10 mouse cellular contexts compared by ENCODE assay signal in genomic region chr16:21211501-21211900, GRCm38 (mm10). TPM values are rescaled to one million over a fixed set of nuclear protein-coding genes. Genes with fewer than 3 reads are reported as not detected.
DNase-seq lines count a peak whose midpoint lies in the region; ATAC-seq and TF ChIP-seq lines count a peak whose summit lies in the region.
"Had no signal": no experiment of that assay in that cellular context is flagged by ENCODE, and none has a peak within 500 bp of the region (broad histone marks: within the 10 kb centered on the region; RNA-seq: fewer than 3 reads in every experiment).

No protein-coding gene starts in this region.

- no peak for TF ChIP-seq POLR2A in cortical plate, adult 2 months (IDR thresholded peaks at IDR 0.05; ENCODE audit: extremely low read depth, insufficient read depth, low read length)

- peak overlapping the region; percentile 79 for H3K9ac ChIP-seq in heart, embryonic 13.5 days
- H3K9ac ChIP-seq in hindbrain, embryonic 15.5 days, result peak overlapping the region; percentile 41
- H3K9ac ChIP-seq in midbrain, embryonic 13.5 days (replicated peaks), result peak overlapping the region; percentile 67

- no peak for TF ChIP-seq CTCF in cortical plate, adult 2 months (IDR thresholded peaks at IDR 0.05; ENCODE audit: extremely low read depth, insufficient read depth, low read length)

- WGBS in heart, embryonic 13.5 days, result 51% methylated on average over 4 of the region's 4 CpGs
- 43% methylated on average over 4 of the region's 4 CpGs for WGBS in hindbrain, embryonic 15.5 days
- WGBS in midbrain, embryonic 13.5 days, result 36% methylated on average over 4 of the region's 4 CpGs

- no peaks in the 10 kb centered on the region for H3K9me3 ChIP-seq in heart, embryonic 13.5 days
- H3K9me3 ChIP-seq in hindbrain, embryonic 15.5 days, result no peaks in the 10 kb centered on the region
- no peaks in the 10 kb centered on the region for H3K9me3 ChIP-seq in midbrain, embryonic 13.5 days

- ATAC-seq in heart, embryonic 13.5 days (ENCODE audit: extremely low read depth, insufficient number of reproducible peaks, low FRiP score, low TSS enrichment), result no peak
- ATAC-seq in hindbrain, embryonic 15.5 days (ENCODE audit: low FRiP score, low read depth), result no peak
- no peak for ATAC-seq in midbrain, embryonic 13.5 days

- peak overlapping the region; percentile 50 for H3K4me3 ChIP-seq in heart, embryonic 13.5 days
- H3K4me3 ChIP-seq in cortical plate, adult 2 months (ENCODE audit: insufficient read depth, low read length), result peak overlapping the region; percentile 19; the same call in 1 of the 2 replicates
- H3K4me3 ChIP-seq in hindbrain, embryonic 15.5 days, result peak overlapping the region; percentile 36
- H3K4me3 ChIP-seq in midbrain, embryonic 13.5 days (replicated peaks), result peak overlapping the region; percentile 41

- DNase-seq in heart, adult 18-20 months, result no peak
- DNase-seq in retina, embryonic 14.5 days (ENCODE audit: low spot score), result no peak
- no peak for DNase-seq in thymus, adult 18-20 months
- DNase-seq in right cerebral cortex, postnatal 4 days, result no peak

- H3K4me2 ChIP-seq in heart, embryonic 13.5 days, result peak overlapping the region; percentile 84
- H3K4me2 ChIP-seq in hindbrain, embryonic 15.5 days, result peak overlapping the region; percentile 57
- peak overlapping the region; percentile 69 for H3K4me2 ChIP-seq in midbrain, embryonic 13.5 days (replicated peaks)

- peak overlapping the region; percentile 88 for H3K27ac ChIP-seq in heart, embryonic 13.5 days (replicated peaks)
- no peak overlapping the region for H3K27ac ChIP-seq in cortical plate, adult 2 months (ENCODE audit: insufficient read depth, low read length)
- H3K27ac ChIP-seq in hindbrain, embryonic 15.5 days (replicated peaks), result peak overlapping the region; percentile 80
- peak overlapping the region; percentile 90 for H3K27ac ChIP-seq in midbrain, embryonic 13.5 days

- H3K4me1 ChIP-seq in heart, embryonic 13.5 days, result peaks cover 92% of the 10 kb centered on the region
- peaks cover 11% of the 10 kb centered on the region for H3K4me1 ChIP-seq in cortical plate, adult 2 months (ENCODE audit: control insufficient read depth, insufficient read depth, low read length)
- H3K4me1 ChIP-seq in hindbrain, embryonic 15.5 days (replicated peaks), result peaks cover 64% of the 10 kb centered on the region
- H3K4me1 ChIP-seq in midbrain, embryonic 13.5 days (replicated peaks), result peaks cover 87% of the 10 kb centered on the region

- H3K36me3 ChIP-seq in heart, embryonic 13.5 days, result peaks cover 20% of the 10 kb centered on the region
- 0 out of 2 replicates have a peak, but pooled peaks cover 4% of the 10 kb centered on the region for H3K36me3 ChIP-seq in hindbrain, embryonic 15.5 days
- peaks cover 14% of the 10 kb centered on the region for H3K36me3 ChIP-seq in midbrain, embryonic 13.5 days

- no peaks in the 10 kb centered on the region for H3K27me3 ChIP-seq in heart, embryonic 13.5 days (replicated peaks)
- H3K27me3 ChIP-seq in hindbrain, embryonic 15.5 days, result no peaks in the 10 kb centered on the region
- no peaks in the 10 kb centered on the region for H3K27me3 ChIP-seq in midbrain, embryonic 13.5 days

RNA-seq across cellular contexts. Expression of gene Ephb3, which starts 6.9 kb away (rescaled TPM):
- polyA plus RNA-seq in heart, embryonic 13.5 days (2015; fragmentation: Nextera tagmentation; extraction: Ambion mirVana), result 15.5 and 16.9 TPM in 2 replicates
- total RNA-seq in heart, adult 18-20 months (2021), result 1 to 10 TPM; 6.8 to 8.3 TPM
- 21.4 and 22.3 TPM in 2 replicates for polyA plus RNA-seq in cortical plate, adult 2 months (2012; rRNA removed)
- 12.2 and 12.9 TPM in 2 replicates for polyA plus RNA-seq in hindbrain, embryonic 15.5 days (2015; fragmentation: Nextera tagmentation; extraction: Ambion mirVana)
- polyA plus RNA-seq in midbrain, embryonic 13.5 days (2015; fragmentation: Nextera tagmentation; extraction: Ambion mirVana), result 14.8 and 19.4 TPM in 2 replicates

RNA-seq across cellular contexts. Expression of gene Teddm3, which starts 57.7 kb away (rescaled TPM):
- polyA plus RNA-seq in heart, embryonic 13.5 days (2015; fragmentation: Nextera tagmentation; extraction: Ambion mirVana), result not detected in 2 replicates
- total RNA-seq in heart, adult 18-20 months (2021), result not detected
- polyA plus RNA-seq in cortical plate, adult 2 months (2012; rRNA removed), result 1.3 and 1.4 TPM in 2 replicates
- polyA plus RNA-seq in hindbrain, embryonic 15.5 days (2015; fragmentation: Nextera tagmentation; extraction: Ambion mirVana), result 0.58 and 0.69 TPM in 2 replicates
- not detected in 2 replicates for polyA plus RNA-seq in midbrain, embryonic 13.5 days (2015; fragmentation: Nextera tagmentation; extraction: Ambion mirVana)
- total RNA-seq: gastrocnemius, postnatal 10 days had no signal
- polyA plus RNA-seq: testis, adult 2 months had no signal
